Mouse (Mus musculus): Measurements from ENCODE around the gene Carmil3. TPM values are rescaled to one million over a fixed set of nuclear protein-coding genes. Genes with fewer than 3 reads are reported as not detected.

Carmil3 gene
- 4.7 and 7.6 TPM in 2 replicates for polyA plus RNA-seq (2012; rRNA removed; ENCODE audit: low replicate concordance)

GRCm38 (mm10) chr14:55490361-55491201, at the start of gene Carmil3:
Gene Carmil3, plus strand, starts transcription at chr14:55490651.

GRCm38 (mm10) chr14:55478651-55479599, 11.5 kb upstream of the Carmil3 start, which contains the start of gene Dhrs4:
Gene Dhrs4, plus strand, starts transcription at chr14:55478758.

GRCm38 (mm10) chr14:55510125-55510731, 19.8 kb downstream of the Carmil3 start, which contains the start of gene Cpne6:
Gene Cpne6, plus strand, starts transcription at chr14:55510445.

GRCm38 (mm10) chr14:55524785-55525184, 34.3 kb downstream of the Carmil3 start, which contains the start of gene Nrl:
Gene Nrl, minus strand, starts transcription at chr14:55524981.

GRCm38 (mm10) chr14:55540067-55540786, 49.8 kb downstream of the Carmil3 start, which contains the start of gene Pck2:
Gene Pck2, plus strand, starts transcription at chr14:55540266.

Other genes with a start within 250 kb of the Carmil3 start
- gene Dhrs4, start 11.9 kb upstream of the Carmil3 start, polyA plus RNA-seq (2012; rRNA removed; ENCODE audit: low replicate concordance), result 37.4 and 44.9 TPM in 2 replicates
- 0.04 and 0.06 TPM in 2 replicates for gene Cpne6, start 19.8 kb downstream of the Carmil3 start, polyA plus RNA-seq (2012; rRNA removed; ENCODE audit: low replicate concordance)
- not detected in 2 replicates for gene Nrl, start 34.3 kb downstream of the Carmil3 start, polyA plus RNA-seq (2012; rRNA removed; ENCODE audit: low replicate concordance)
- 48.9 and 49.2 TPM in 2 replicates for gene Pck2, start 49.6 kb downstream of the Carmil3 start, polyA plus RNA-seq (2012; rRNA removed; ENCODE audit: low replicate concordance)
- gene Dcaf11, start 69.4 kb downstream of the Carmil3 start, polyA plus RNA-seq (2012; rRNA removed; ENCODE audit: low replicate concordance), result 81.8 and 97.0 TPM in 2 replicates
- gene A730061H03Rik, start 69.8 kb downstream of the Carmil3 start, polyA plus RNA-seq (2012; rRNA removed; ENCODE audit: low replicate concordance), result 3.3 and 3.4 TPM in 2 replicates
- 1.3 and 183 TPM in 2 replicates for gene Fitm1, start 85.0 kb downstream of the Carmil3 start, polyA plus RNA-seq (2012; rRNA removed; ENCODE audit: low replicate concordance)
- gene Psme1, start 87.5 kb downstream of the Carmil3 start, polyA plus RNA-seq (2012; rRNA removed; ENCODE audit: low replicate concordance), result 108 and 126 TPM in 2 replicates
- 46.8 and 63.8 TPM in 2 replicates for gene Emc9, start 94.7 kb downstream of the Carmil3 start, polyA plus RNA-seq (2012; rRNA removed; ENCODE audit: low replicate concordance)
- 82.9 and 83.0 TPM in 2 replicates for gene Psme2, start 100.5 kb downstream of the Carmil3 start, polyA plus RNA-seq (2012; rRNA removed; ENCODE audit: low replicate concordance)
- 45.2 and 55.3 TPM in 2 replicates for gene Rnf31, start 101.1 kb downstream of the Carmil3 start, polyA plus RNA-seq (2012; rRNA removed; ENCODE audit: low replicate concordance)
- 87.7 and 150 TPM in 2 replicates for gene Irf9, start 112.9 kb downstream of the Carmil3 start, polyA plus RNA-seq (2012; rRNA removed; ENCODE audit: low replicate concordance)
- gene Rec8, start 127.4 kb downstream of the Carmil3 start, polyA plus RNA-seq (2012; rRNA removed; ENCODE audit: low replicate concordance), result 1.1 and 1.5 TPM in 2 replicates
- 86.3 and 113 TPM in 2 replicates for gene Ipo4, start 145.3 kb downstream of the Carmil3 start, polyA plus RNA-seq (2012; rRNA removed; ENCODE audit: low replicate concordance)
- gene Gm49378, start 147.2 kb downstream of the Carmil3 start, polyA plus RNA-seq (2012; rRNA removed; ENCODE audit: low replicate concordance), result 12.4 and 13.1 TPM in 2 replicates
- 79.9 and 86.5 TPM in 2 replicates for gene Tm9sf1, start 153.2 kb downstream of the Carmil3 start, polyA plus RNA-seq (2012; rRNA removed; ENCODE audit: low replicate concordance)
- 1.1 and 1.4 TPM in 2 replicates for gene Tssk4, start 159.5 kb downstream of the Carmil3 start, polyA plus RNA-seq (2012; rRNA removed; ENCODE audit: low replicate concordance)
- 15.3 and 24.6 TPM in 2 replicates for gene Mdp1, start 169.9 kb downstream of the Carmil3 start, polyA plus RNA-seq (2012; rRNA removed; ENCODE audit: low replicate concordance)
- 12.7 and 32.2 TPM in 2 replicates for gene Gmpr2, start 181.3 kb downstream of the Carmil3 start, polyA plus RNA-seq (2012; rRNA removed; ENCODE audit: low replicate concordance)
- 210 and 446 TPM in 2 replicates for gene Nedd8, start 181.5 kb downstream of the Carmil3 start, polyA plus RNA-seq (2012; rRNA removed; ENCODE audit: low replicate concordance)
- 12.8 and 15.9 TPM in 2 replicates for gene Tinf2, start 191.2 kb downstream of the Carmil3 start, polyA plus RNA-seq (2012; rRNA removed; ENCODE audit: low replicate concordance)
- gene Tgm1, start 223.3 kb downstream of the Carmil3 start, polyA plus RNA-seq (2012; rRNA removed; ENCODE audit: low replicate concordance), result 8.3 and 10.6 TPM in 2 replicates
- 51.2 and 52.9 TPM in 2 replicates for gene Rabggta, start 231.6 kb downstream of the Carmil3 start, polyA plus RNA-seq (2012; rRNA removed; ENCODE audit: low replicate concordance)

Measured in mammary gland, adult 2 months (tissue).